28 mouse cellular contexts compared by ENCODE assay signal in the genomic region with DNA sequence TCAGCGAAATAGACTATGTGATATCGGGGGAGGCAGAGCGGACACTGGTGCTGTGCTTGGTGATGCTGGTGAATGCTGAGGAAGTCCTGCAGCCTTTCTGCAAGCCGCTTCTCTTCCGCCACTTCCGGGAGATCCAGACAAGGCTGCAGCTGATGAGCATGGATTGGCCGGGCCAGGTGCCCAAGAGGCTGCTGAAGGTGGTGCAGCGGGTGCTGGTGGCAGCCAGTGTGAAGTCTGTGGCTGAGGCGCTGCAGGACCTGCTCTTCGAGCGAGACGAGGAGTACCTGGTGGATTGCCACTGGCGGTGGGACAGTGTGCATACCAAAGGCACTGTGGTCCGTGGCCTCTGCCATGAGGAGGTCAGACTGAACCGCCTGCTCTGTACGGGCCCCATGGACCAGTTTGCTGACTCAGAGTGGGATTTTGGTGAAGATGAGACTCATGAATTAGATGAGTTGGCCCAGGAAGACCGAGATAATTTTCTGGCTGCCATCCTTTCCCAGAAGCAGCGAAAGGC. TPM values are rescaled to one million over a fixed set of nuclear protein-coding genes. Genes with fewer than 3 reads are reported as not detected.
DNase-seq lines count a peak whose midpoint lies in the region; ATAC-seq and TF ChIP-seq lines count a peak whose summit lies in the region.
"Had no signal": no experiment of that assay in that cellular context is flagged by ENCODE, and none has a peak within 500 bp of the region (broad histone marks: within the 10 kb centered on the region; RNA-seq: fewer than 3 reads in every experiment).

No protein-coding gene starts in this region.

- in situ Hi-C loops in ES-E14 (cut with MboI; ENCODE audit: low sequenced_read_pairs in 2 of 2, unreplicated experiment in 2 of 2): no loop called here

- 79% methylated on average over 18 of the region's 18 CpGs for WGBS in heart, embryonic 14.5 days
- 82% methylated on average over 18 of the region's 18 CpGs for WGBS in heart, embryonic 12.5 days
- 88% methylated on average over 18 of the region's 18 CpGs for WGBS in limb, embryonic 10.5 days
- 89% methylated on average over 18 of the region's 18 CpGs for WGBS in forebrain, postnatal 0 days

- no peak overlapping the region for H3K4me2 ChIP-seq in heart, embryonic 14.5 days (ENCODE audit: low read length)
- no peak overlapping the region for H3K4me2 ChIP-seq in heart, embryonic 12.5 days
- H3K4me2 ChIP-seq in forebrain, postnatal 0 days (ENCODE audit: low read depth): no peak overlapping the region
- H3K4me2 ChIP-seq: heart, embryonic 13.5 days; hindbrain, embryonic 14.5 days had no signal

- H3K4me3 ChIP-seq in heart, embryonic 14.5 days (ENCODE audit: control insufficient read depth in 1 of 2, insufficient read depth in 1 of 2, low read depth in 1 of 2, low read length in 2 of 2): no peak overlapping the region
- H3K4me3 ChIP-seq in heart, embryonic 12.5 days: no peak overlapping the region
- peak overlapping the region; percentile 37 for H3K4me3 ChIP-seq in ES-Bruce4 (ENCODE audit: low read depth, low read length)
- H3K4me3 ChIP-seq in ES-E14 (ENCODE audit: insufficient read depth in 1 of 2, low read depth in 1 of 2, low read length in 2 of 2, poor library complexity in 1 of 2, severe bottlenecking in 1 of 2): peak overlapping the region; percentile 53; a peak in 3 of 4 replicates
- no peak overlapping the region for H3K4me3 ChIP-seq in limb, embryonic 10.5 days
- H3K4me3 ChIP-seq in forebrain, postnatal 0 days (ENCODE audit: low read depth, low read length): no peak overlapping the region
- H3K4me3 ChIP-seq: heart, embryonic 13.5 days had no signal

- peak; percentile 22 for DNase-seq in ES-E14 (ENCODE audit: low read depth, low spot score)
- peak; percentile 27 for DNase-seq in limb, embryonic 10.5 days (ENCODE audit: low spot score)
- no peak for DNase-seq in forebrain, postnatal 0 days
- DNase-seq in Muller cell, postnatal 12 days (ENCODE audit: inconsistent ontology term): no peak
- no peak for DNase-seq in adrenal gland, adult 8-10 months
- DNase-seq: adrenal gland, postnatal 10 days; adrenal gland, postnatal 36 days; cerebellum, adult 18-20 months; cerebellum, adult 9-10 months; cerebellum, postnatal 14 days; gastrocnemius, postnatal 10 days; gastrocnemius, postnatal 36 days; heart, postnatal 4 days; kidney, adult 11 months; kidney, adult 8-10 months had no signal

- TF ChIP-seq POLR2A in ES-Bruce4 (IDR thresholded peaks at IDR 0.05; ENCODE audit: insufficient read depth, low read length): no peak

- TF ChIP-seq EP300 in ES-Bruce4 (IDR thresholded peaks at IDR 0.05; ENCODE audit: insufficient read depth, low read depth, low read length): no peak

- no peak overlapping the region for H3K27ac ChIP-seq in heart, embryonic 14.5 days (replicated peaks in 1 of 2; ENCODE audit: control insufficient read depth in 1 of 2, insufficient read depth in 1 of 2, low read depth in 2 of 2, low read length in 2 of 2)
- no peak overlapping the region for H3K27ac ChIP-seq in heart, embryonic 12.5 days (ENCODE audit: poor library complexity, severe bottlenecking)
- no peak overlapping the region for H3K27ac ChIP-seq in ES-Bruce4 (ENCODE audit: insufficient read depth, low read length)
- H3K27ac ChIP-seq in ES-E14 (ENCODE audit: insufficient read depth, low read depth, low read length, poor library complexity, severe bottlenecking): no peak overlapping the region
- H3K27ac ChIP-seq in limb, embryonic 10.5 days: no peak overlapping the region
- H3K27ac ChIP-seq in forebrain, postnatal 0 days (ENCODE audit: low read depth, low read length): no peak overlapping the region
- H3K27ac ChIP-seq: heart, embryonic 13.5 days; hindbrain, embryonic 14.5 days; hindbrain, postnatal 0 days had no signal

- H3K27me3 ChIP-seq in heart, embryonic 14.5 days (ENCODE audit: control insufficient read depth, insufficient read depth, low read length): no peaks in the 10 kb centered on the region
- 0 out of 2 replicates have a peak, but pooled peaks cover 4% of the 10 kb centered on the region for H3K27me3 ChIP-seq in heart, embryonic 12.5 days (replicated peaks)
- H3K27me3 ChIP-seq in ES-Bruce4 (ENCODE audit: control insufficient read depth, insufficient read depth, low read length, poor library complexity, severe bottlenecking): no peaks in the 10 kb centered on the region
- H3K27me3 ChIP-seq in limb, embryonic 10.5 days (ENCODE audit: low read depth, poor library complexity, severe bottlenecking): no peaks in the 10 kb centered on the region
- H3K27me3 ChIP-seq in forebrain, postnatal 0 days (ENCODE audit: insufficient read depth, low read length): no peaks in the 10 kb centered on the region
- H3K27me3 ChIP-seq: Patski had no signal

- no peak for TF ChIP-seq CTCF in ES-Bruce4 (IDR thresholded peaks at IDR 0.05; ENCODE audit: low read depth, low read length)
- no peak for TF ChIP-seq CTCF in forebrain, postnatal 0 days (IDR thresholded peaks at IDR 0.05; ENCODE audit: low read depth)

- no peak overlapping the region for H3K9ac ChIP-seq in heart, embryonic 14.5 days (ENCODE audit: low read length)
- H3K9ac ChIP-seq in heart, embryonic 12.5 days: no peak overlapping the region
- H3K9ac ChIP-seq in ES-Bruce4 (ENCODE audit: low read depth, poor library complexity, severe bottlenecking): no peak overlapping the region
- H3K9ac ChIP-seq in ES-E14 (ENCODE audit: insufficient read depth, low read depth, low read length, poor library complexity, severe bottlenecking): no peak overlapping the region
- H3K9ac ChIP-seq in forebrain, postnatal 0 days: no peak overlapping the region
- H3K9ac ChIP-seq: heart, embryonic 13.5 days; hindbrain, embryonic 14.5 days had no signal

- H3K9me3 ChIP-seq in heart, embryonic 14.5 days (ENCODE audit: control insufficient read depth, low read length): no peaks in the 10 kb centered on the region
- no peaks in the 10 kb centered on the region for H3K9me3 ChIP-seq in heart, embryonic 12.5 days (replicated peaks)
- H3K9me3 ChIP-seq in ES-Bruce4 (replicated peaks; ENCODE audit: control insufficient read depth, insufficient read depth, low read length, poor library complexity, severe bottlenecking) (no peaks in the 10 kb centered on the region), ES-E14 (ENCODE audit: control insufficient read depth, insufficient read depth, low read depth, low read length) (no peaks in the 10 kb centered on the region)
- H3K9me3 ChIP-seq in limb, embryonic 10.5 days (replicated peaks): no peaks in the 10 kb centered on the region
- no peaks in the 10 kb centered on the region for H3K9me3 ChIP-seq in forebrain, postnatal 0 days (ENCODE audit: low read length)
- H3K9me3 ChIP-seq: heart, embryonic 13.5 days had no signal

- peak; percentile 13; the same call in 1 of the 2 replicates for ATAC-seq in heart, embryonic 14.5 days (ENCODE audit: insufficient number of reproducible peaks, insufficient read depth, low FRiP score, low read depth)
- ATAC-seq in heart, embryonic 12.5 days (ENCODE audit: insufficient number of reproducible peaks, low FRiP score): no peak
- no peak for ATAC-seq in forebrain, postnatal 0 days
- ATAC-seq: activated CD4-positive, CD25-positive, alpha-beta regulatory T cell, adult 4 months; CD4-positive, CD25-positive, alpha-beta regulatory T cell, adult 4 months; forebrain, embryonic 14.5 days; hindbrain, postnatal 0 days; inflammation-experienced regulatory T-cells, adult 6 months; Patski had no signal

- no peaks in the 10 kb centered on the region for H3K4me1 ChIP-seq in heart, embryonic 14.5 days (ENCODE audit: control insufficient read depth in 2 of 2, insufficient read depth in 2 of 2, low read length in 2 of 2)
- H3K4me1 ChIP-seq in heart, embryonic 12.5 days (replicated peaks): no peaks in the 10 kb centered on the region
- H3K4me1 ChIP-seq in ES-Bruce4 (ENCODE audit: control insufficient read depth, insufficient read depth, low read length) (no peaks in the 10 kb centered on the region), ES-E14 (ENCODE audit: control insufficient read depth in 2 of 2, insufficient read depth in 2 of 2, low read length in 2 of 2, poor library complexity in 1 of 2) (no peaks in the 10 kb centered on the region)
- H3K4me1 ChIP-seq in limb, embryonic 10.5 days: no peaks in the 10 kb centered on the region
- H3K4me1 ChIP-seq in forebrain, postnatal 0 days (ENCODE audit: insufficient read depth): no peaks in the 10 kb centered on the region
- H3K4me1 ChIP-seq: heart, embryonic 13.5 days had no signal

- H3K36me3 ChIP-seq in heart, embryonic 14.5 days (ENCODE audit: control insufficient read depth, insufficient read depth, low read length): no peaks in the 10 kb centered on the region
- H3K36me3 ChIP-seq in heart, embryonic 12.5 days: no peaks in the 10 kb centered on the region
- H3K36me3 ChIP-seq in ES-Bruce4 (ENCODE audit: control insufficient read depth, insufficient read depth, low read length, poor library complexity, severe bottlenecking) (no peaks in the 10 kb centered on the region), ES-E14 (ENCODE audit: control insufficient read depth, insufficient read depth, low read length, poor library complexity, severe bottlenecking) (no peaks in the 10 kb centered on the region)
- H3K36me3 ChIP-seq in limb, embryonic 10.5 days: no peaks in the 10 kb centered on the region
- 0 out of 2 replicates have a peak, but pooled peaks cover 6% of the 10 kb centered on the region for H3K36me3 ChIP-seq in forebrain, postnatal 0 days (ENCODE audit: insufficient read depth)
- H3K36me3 ChIP-seq: heart, embryonic 13.5 days had no signal

TF ChIP-seq in ES-E14, 5 proteins besides CTCF, POLR2A, EP300 and RAD21:
- no peak for TF ChIP-seq CHD2 (IDR thresholded peaks at IDR 0.05; ENCODE audit: low read depth, low read length)
- TF ChIP-seq HCFC1 (IDR thresholded peaks at IDR 0.05; ENCODE audit: borderline replicate concordance, insufficient read depth, low read length): no peak
- TF ChIP-seq ZNF384 (IDR thresholded peaks at IDR 0.05; ENCODE audit: low read depth, low read length): no peak
- TF ChIP-seq MAFK (IDR thresholded peaks at IDR 0.05; ENCODE audit: insufficient read depth, low read depth, low read length): no peak
- no peak for TF ChIP-seq ZC3H11A (IDR thresholded peaks at IDR 0.05; ENCODE audit: borderline replicate concordance, low read depth, low read length)

RNA-seq across cellular contexts. Expression of gene Dclk3, which starts 46.9 kb away (rescaled TPM):
- polyA plus RNA-seq in heart, embryonic 14.5 days (2014; fragmentation: Nextera tagmentation; extraction: Ambion mirVana): 0.75 and 0.88 TPM in 2 replicates
- 2.7 and 3.6 TPM in 2 replicates for polyA plus RNA-seq in heart, embryonic 12.5 days (2016; fragmentation: Nextera tagmentation; extraction: Ambion mirVana)
- polyA plus RNA-seq in ES-Bruce4 (2011; ENCODE audit: insufficient read depth, insufficient read length, low read depth, missing spikeins): 0.27 TPM in 1 of 2 replicates, not detected in the other
- total RNA-seq in ES-E14 (2012; rRNA removed): 0.37 and 0.40 TPM in 2 replicates
- 0.20 and 0.31 TPM in 2 replicates for polyA plus RNA-seq in limb, embryonic 10.5 days (2016; fragmentation: Nextera tagmentation; extraction: Ambion mirVana)
- total RNA-seq in forebrain, postnatal 0 days (2014; rRNA removed): 20.1 and 20.8 TPM in 2 replicates
- 8.6 and 11.6 TPM in 2 replicates for polyA plus RNA-seq in forebrain, postnatal 0 days (2015; fragmentation: Nextera tagmentation; extraction: Ambion mirVana)
- total RNA-seq in adrenal gland, adult 8-10 months (2022): 1 to 10 TPM in 3 of 4 experiments, under 1 TPM in 1; 0.75 to 1.8 (median 1.6) TPM
- total RNA-seq: granulocyte monocyte progenitor cell, adult 5-6 weeks had no signal
- polyA plus RNA-seq: activated CD4-positive, CD25-positive, alpha-beta regulatory T cell, adult 4 months; C2C12; CD4-positive, CD25-positive, alpha-beta regulatory T cell, adult 4 months; inflammation-experienced regulatory T-cells, adult 6 months had no signal

Comparison
In these comparisons a context has a peak if more than half of its experiments do, and no peak if none do; other contexts are left out.
1. H3K4me3 ChIP-seq: peak in ES-Bruce4 (single experiment) and ES-E14 (2 of 2); none in heart, embryonic 14.5 days (0 of 2), heart, embryonic 12.5 days (single experiment), limb, embryonic 10.5 days (single experiment) and forebrain, postnatal 0 days (single experiment).
2. DNase-seq: peak in ES-E14 (single experiment) and limb, embryonic 10.5 days (single experiment); none in forebrain, postnatal 0 days (single experiment), Muller cell, postnatal 12 days (single experiment) and adrenal gland, adult 8-10 months (single experiment).